Mouse (Mus musculus): ENCODE measurements around the gene Aig1.

DNA sequence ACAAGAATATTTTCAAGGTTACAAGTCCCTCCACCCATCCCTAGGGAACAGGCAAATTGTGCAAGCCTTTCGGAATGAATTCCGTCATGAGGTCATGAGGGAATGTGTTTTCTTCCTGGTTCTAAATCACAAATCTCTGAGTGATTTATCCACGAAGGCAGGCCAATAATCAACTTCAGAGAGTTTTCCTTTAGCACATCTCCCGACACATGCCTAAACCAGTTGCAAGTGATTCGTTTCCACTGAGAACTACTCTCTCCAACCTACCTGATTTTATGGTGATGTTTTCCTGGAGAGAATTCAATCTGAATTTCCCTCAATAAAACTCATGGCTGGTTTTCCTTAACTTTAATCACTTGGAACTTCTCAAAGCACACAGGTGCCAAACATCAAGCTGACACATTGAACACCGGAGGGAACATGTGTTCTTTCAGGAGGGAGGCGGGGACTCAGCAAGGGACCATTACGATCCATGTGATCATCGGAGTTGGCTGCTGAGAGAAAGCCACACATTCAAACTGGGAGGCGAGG, 201.5 kb downstream of the Aig1 start:
- TF ChIP-seq GATA1 (IDR thresholded peaks at IDR 0.05; ENCODE audit: borderline replicate concordance, low read length) (no peak), FLI1 (IDR thresholded peaks at IDR 0.05; ENCODE audit: low read length) (no peak)
